Mouse (Mus musculus): Measurements from ENCODE around the gene Snph. TPM values are rescaled to one million over a fixed set of nuclear protein-coding genes. Genes with fewer than 3 reads are reported as not detected.

Snph gene
- polyA plus RNA-seq, 1 experiment, result 0.31 TPM

DNA sequence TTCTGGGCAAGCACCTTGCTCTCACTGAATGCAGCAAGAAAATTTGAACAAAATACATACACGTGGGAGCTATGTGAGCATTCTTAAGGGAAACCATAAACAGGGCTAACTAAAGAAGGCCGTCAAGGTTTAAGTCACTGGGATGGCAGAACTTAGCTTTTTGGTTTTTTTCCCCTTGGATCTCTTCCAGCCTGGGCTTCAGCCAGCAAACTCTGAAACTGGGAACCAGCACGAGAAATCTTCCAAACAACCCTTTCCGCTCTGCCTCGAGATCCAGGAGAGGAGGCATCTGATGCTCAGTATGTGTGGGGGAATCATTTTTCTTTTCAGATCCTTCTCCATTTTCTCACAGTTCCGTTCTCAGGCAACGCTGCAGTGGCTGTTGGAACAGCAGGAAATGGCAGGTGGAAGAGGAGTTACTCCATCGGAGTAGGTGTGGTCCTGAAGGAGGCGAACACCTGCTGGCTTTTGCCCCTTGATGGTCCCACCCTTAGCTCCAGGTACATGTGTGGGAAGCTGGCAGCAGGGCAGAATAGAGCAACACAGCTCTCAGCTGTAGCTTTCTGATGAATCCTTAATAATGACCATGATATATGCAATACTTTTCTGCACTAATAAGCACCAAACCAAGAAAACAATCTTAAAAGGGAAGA, 3.1 kb upstream of the Snph start:
- TF ChIP-seq CTCF (conservative IDR thresholded peaks at IDR 0.05; ENCODE audit: insufficient read depth, insufficient read length, low read depth, low read length), result no peak
- no peak for TF ChIP-seq POLR2A (IDR thresholded peaks at IDR 0.05; ENCODE audit: low read depth, low read length)
- Histone ChIP-seq H3K4me3 (ENCODE audit: insufficient read depth, low read depth, low read length) (no peak overlapping the region), H3K36me3 (ENCODE audit: control insufficient read depth, insufficient read depth, low read length) (no peaks in the 10 kb centered on the region), H3K4me1 (ENCODE audit: control insufficient read depth, insufficient read depth, low read length) (no peaks in the 10 kb centered on the region), H3K27ac (ENCODE audit: insufficient read depth, low read depth, low read length) (no peak overlapping the region), H3K27me3 (replicated peaks; ENCODE audit: control insufficient read depth, insufficient read depth, low read length) (peaks cover 2% of the 10 kb centered on the region; the same call in 1 of the 2 replicates)
- 56% methylated on average over 9 of the region's 9 CpGs for WGBS
- DNase-seq, result no peak

DNA sequence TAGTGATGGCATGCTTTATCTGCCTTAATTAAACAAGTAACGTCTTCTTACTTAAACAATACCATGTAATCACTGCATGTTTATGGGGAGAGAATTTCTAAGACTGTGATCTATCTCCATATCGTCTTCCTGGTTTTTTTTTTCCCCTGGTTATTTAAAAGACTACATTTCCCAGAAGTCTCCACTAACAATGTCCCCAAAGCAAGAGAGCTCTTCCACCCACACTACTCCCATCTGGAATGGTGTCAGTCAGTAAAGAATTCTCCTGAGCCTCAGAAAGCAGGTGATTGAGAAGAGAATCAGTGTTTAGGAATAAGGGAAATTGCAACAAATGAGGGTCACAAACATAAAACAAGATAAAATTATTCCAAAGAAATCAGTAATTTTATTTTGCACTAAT, 2.5 kb upstream of the Snph start:
- 30% methylated on average over 2 of the region's 2 CpGs for WGBS

DNA sequence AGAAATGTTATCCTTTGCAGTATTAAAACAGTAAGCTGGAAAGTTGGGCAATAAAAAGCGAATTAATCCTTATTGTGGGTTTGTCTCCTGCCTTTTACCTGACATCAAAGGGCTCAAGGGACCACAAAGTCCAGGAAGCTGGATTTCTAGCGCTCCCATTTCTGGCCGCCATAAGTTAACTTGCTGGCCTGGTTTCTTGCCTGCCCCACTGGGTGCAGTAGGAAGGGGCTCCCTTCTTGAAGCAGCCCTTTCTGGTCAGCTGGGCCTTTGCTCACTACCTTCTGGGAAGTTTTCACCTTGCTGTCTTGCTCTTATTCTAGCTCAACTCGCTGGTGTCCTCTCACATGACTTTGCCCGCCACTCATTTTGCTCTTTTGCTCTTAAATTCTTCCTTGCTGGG, 589 bp upstream of the Snph start:
- Histone ChIP-seq H3K4me1 (ENCODE audit: control insufficient read depth, insufficient read depth, low read length) (no peaks in the 10 kb centered on the region), H3K36me3 (ENCODE audit: control insufficient read depth, insufficient read depth, low read length) (no peaks in the 10 kb centered on the region), H3K27ac (ENCODE audit: insufficient read depth, low read depth, low read length) (no peak overlapping the region), H3K27me3 (replicated peaks; ENCODE audit: control insufficient read depth, insufficient read depth, low read length) (peaks cover 2% of the 10 kb centered on the region; the same call in 1 of the 2 replicates), H3K4me3 (ENCODE audit: insufficient read depth, low read depth, low read length) (no peak overlapping the region)
- no peak for DNase-seq
- TF ChIP-seq POLR2A (IDR thresholded peaks at IDR 0.05; ENCODE audit: low read depth, low read length) (no peak), CTCF (conservative IDR thresholded peaks at IDR 0.05; ENCODE audit: insufficient read depth, insufficient read length, low read depth, low read length) (no peak)
- WGBS, result 76% methylated on average over 5 of the region's 5 CpGs

More for the DNA sequence above, 2.5 kb upstream of the Snph start:
- Histone ChIP-seq H3K27ac (ENCODE audit: insufficient read depth, low read depth, low read length) (no peak overlapping the region), H3K4me1 (ENCODE audit: control insufficient read depth, insufficient read depth, low read length) (no peaks in the 10 kb centered on the region), H3K27me3 (replicated peaks; ENCODE audit: control insufficient read depth, insufficient read depth, low read length) (peaks cover 2% of the 10 kb centered on the region; the same call in 1 of the 2 replicates), H3K4me3 (ENCODE audit: insufficient read depth, low read depth, low read length) (no peak overlapping the region), H3K36me3 (ENCODE audit: control insufficient read depth, insufficient read depth, low read length) (no peaks in the 10 kb centered on the region)
- DNase-seq, result no peak
- TF ChIP-seq POLR2A (IDR thresholded peaks at IDR 0.05; ENCODE audit: low read depth, low read length) (no peak), CTCF (conservative IDR thresholded peaks at IDR 0.05; ENCODE audit: insufficient read depth, insufficient read length, low read depth, low read length) (no peak)

DNA sequence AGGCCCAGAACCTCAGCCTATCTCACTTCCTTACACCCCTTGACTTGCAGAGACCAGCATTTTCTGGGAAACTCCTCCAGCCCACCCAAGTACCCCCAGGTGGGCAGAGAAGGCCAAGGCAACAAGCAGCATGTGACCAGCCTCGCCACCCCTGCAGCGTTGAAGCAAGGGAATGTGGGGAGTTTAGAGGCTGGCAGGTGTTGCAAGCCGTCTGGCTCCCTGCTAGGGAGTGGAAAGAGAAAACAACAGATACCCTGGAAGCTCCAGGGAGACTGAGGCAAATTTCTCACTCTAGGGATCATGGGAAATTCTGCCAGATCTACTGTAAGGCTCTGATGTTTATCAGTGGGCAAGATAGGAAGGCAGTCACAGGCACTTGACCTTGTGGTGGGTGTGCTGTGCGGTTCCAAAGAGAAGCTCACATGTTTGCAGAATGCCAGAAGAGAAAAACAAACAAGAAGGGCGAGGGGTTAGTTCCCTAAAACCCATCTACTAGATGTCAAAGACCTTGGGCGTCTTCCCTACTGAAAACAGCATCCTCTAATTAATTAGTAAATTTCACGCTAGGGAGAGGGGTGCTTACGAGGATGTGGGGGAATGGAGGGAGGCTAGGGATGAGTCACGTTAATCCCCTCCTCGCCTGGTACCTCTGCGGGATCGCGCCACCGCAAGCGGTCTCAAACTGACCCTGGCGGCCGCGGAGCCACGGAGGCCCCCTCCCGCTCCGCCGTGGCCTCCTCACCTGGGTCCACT, 811 bp downstream of the Snph start:
- Histone ChIP-seq H3K4me3 (ENCODE audit: insufficient read depth, low read depth, low read length) (peak overlapping the region; percentile 49; the same call in 1 of the 2 replicates), H3K27ac (ENCODE audit: insufficient read depth, low read depth, low read length) (no peak overlapping the region), H3K4me1 (ENCODE audit: control insufficient read depth, insufficient read depth, low read length) (no peaks in the 10 kb centered on the region), H3K36me3 (ENCODE audit: control insufficient read depth, insufficient read depth, low read length) (no peaks in the 10 kb centered on the region), H3K27me3 (replicated peaks; ENCODE audit: control insufficient read depth, insufficient read depth, low read length) (peaks cover 2% of the 10 kb centered on the region; the same call in 1 of the 2 replicates)
- 12% methylated on average over 22 of the region's 22 CpGs for WGBS
- TF ChIP-seq POLR2A (IDR thresholded peaks at IDR 0.05; ENCODE audit: low read depth, low read length) (no peak), CTCF (conservative IDR thresholded peaks at IDR 0.05; ENCODE audit: insufficient read depth, insufficient read length, low read depth, low read length) (no peak)
- DNase-seq, result no peak

DNA sequence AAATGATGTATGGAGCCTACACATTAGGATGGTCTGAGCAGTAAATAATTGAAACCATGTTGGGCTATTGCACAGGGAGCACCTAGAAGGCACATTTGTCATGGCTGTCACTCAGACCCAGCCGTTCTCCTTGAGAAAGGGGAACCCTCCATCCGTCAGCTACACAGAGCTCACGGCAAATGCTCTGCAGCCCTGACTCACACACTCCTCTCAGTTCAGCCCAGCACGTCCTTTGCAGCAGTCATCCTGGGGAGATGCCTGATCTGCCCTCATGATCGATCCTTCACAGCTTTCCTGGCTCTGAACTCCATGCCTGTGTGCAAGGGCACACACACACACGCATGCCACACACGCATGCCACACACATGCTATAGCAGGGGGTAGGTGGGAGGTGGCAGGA, 3.1 kb downstream of the Snph start:
- Histone ChIP-seq H3K27ac (ENCODE audit: insufficient read depth, low read depth, low read length) (no peak overlapping the region), H3K36me3 (ENCODE audit: control insufficient read depth, insufficient read depth, low read length) (no peaks in the 10 kb centered on the region), H3K27me3 (replicated peaks; ENCODE audit: control insufficient read depth, insufficient read depth, low read length) (peaks cover 2% of the 10 kb centered on the region; the same call in 1 of the 2 replicates), H3K4me3 (ENCODE audit: insufficient read depth, low read depth, low read length) (no peak overlapping the region), H3K4me1 (ENCODE audit: control insufficient read depth, insufficient read depth, low read length) (no peaks in the 10 kb centered on the region)
- TF ChIP-seq POLR2A (IDR thresholded peaks at IDR 0.05; ENCODE audit: low read depth, low read length), result no peak
- no peak for TF ChIP-seq CTCF (conservative IDR thresholded peaks at IDR 0.05; ENCODE audit: insufficient read depth, insufficient read length, low read depth, low read length)
- 78% methylated on average over 7 of the region's 7 CpGs for WGBS
- no peak for DNase-seq

DNA sequence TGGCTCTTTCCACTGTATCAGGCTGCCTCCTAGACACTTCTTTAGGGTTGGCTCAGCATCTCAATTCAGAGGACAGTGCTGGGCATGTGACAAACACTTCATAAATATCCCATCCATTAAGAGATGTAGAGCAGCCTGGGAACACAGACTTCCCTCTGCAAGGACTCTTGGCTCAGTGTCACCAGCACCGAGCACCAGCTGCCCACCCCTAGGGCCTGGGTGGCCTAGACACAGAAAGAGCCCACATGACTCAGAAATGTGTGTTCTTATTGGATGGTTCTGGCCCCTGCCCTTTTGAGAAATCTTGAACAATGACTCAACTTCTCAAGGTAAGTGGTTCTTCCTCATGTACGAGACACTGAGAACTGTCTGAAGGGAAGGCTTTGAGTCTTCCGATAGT, 4.4 kb downstream of the Snph start:
- H3K36me3 ChIP-seq (ENCODE audit: control insufficient read depth, insufficient read depth, low read length), result no peaks in the 10 kb centered on the region
- H3K27ac ChIP-seq (ENCODE audit: insufficient read depth, low read depth, low read length), result no peak overlapping the region
- WGBS, result 77% methylated on average over 3 of the region's 3 CpGs
- DNase-seq, result no peak
- H3K4me1 ChIP-seq (ENCODE audit: control insufficient read depth, insufficient read depth, low read length), result no peaks in the 10 kb centered on the region
- peaks cover 2% of the 10 kb centered on the region; the same call in 1 of the 2 replicates for H3K27me3 ChIP-seq (replicated peaks; ENCODE audit: control insufficient read depth, insufficient read depth, low read length)
- H3K4me3 ChIP-seq (ENCODE audit: insufficient read depth, low read depth, low read length), result no peak overlapping the region
- no peak for TF ChIP-seq CTCF (conservative IDR thresholded peaks at IDR 0.05; ENCODE audit: insufficient read depth, insufficient read length, low read depth, low read length)
- no peak for TF ChIP-seq POLR2A (IDR thresholded peaks at IDR 0.05; ENCODE audit: low read depth, low read length)

DNA sequence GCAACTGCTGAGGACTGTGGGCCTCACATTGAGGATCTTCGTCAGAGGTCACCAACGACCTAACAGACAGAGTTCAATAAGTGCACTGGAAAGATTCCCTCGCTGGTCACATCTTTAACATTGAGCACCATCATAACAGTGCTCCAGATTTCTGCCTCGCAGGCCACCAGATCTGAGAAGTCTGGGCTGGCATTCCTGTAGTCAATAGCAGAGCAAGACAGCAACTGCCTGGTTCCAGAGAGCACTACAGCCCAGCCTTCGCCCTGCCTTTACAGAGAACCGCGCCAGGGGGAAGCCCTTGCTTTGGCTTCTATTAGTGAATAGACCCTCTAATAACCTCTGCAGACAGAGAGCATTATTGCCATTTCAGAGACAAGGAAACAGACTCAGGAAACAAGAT, 6.1 kb downstream of the Snph start:
- WGBS, result 87% methylated on average over 7 of the region's 7 CpGs

More for the DNA sequence above, 6.1 kb downstream of the Snph start:
- no peak overlapping the region for H3K4me3 ChIP-seq (ENCODE audit: insufficient read depth, low read depth, low read length)
- H3K27me3 ChIP-seq (replicated peaks; ENCODE audit: control insufficient read depth, insufficient read depth, low read length), result no peaks in the 10 kb centered on the region; the same call in 1 of the 2 replicates
- TF ChIP-seq CTCF (conservative IDR thresholded peaks at IDR 0.05; ENCODE audit: insufficient read depth, insufficient read length, low read depth, low read length) (no peak), POLR2A (IDR thresholded peaks at IDR 0.05; ENCODE audit: low read depth, low read length) (no peak)
- DNase-seq, result no peak
- no peaks in the 10 kb centered on the region for H3K4me1 ChIP-seq (ENCODE audit: control insufficient read depth, insufficient read depth, low read length)
- H3K36me3 ChIP-seq (ENCODE audit: control insufficient read depth, insufficient read depth, low read length), result no peaks in the 10 kb centered on the region
- no peak overlapping the region for H3K27ac ChIP-seq (ENCODE audit: insufficient read depth, low read depth, low read length)

Data from kidney, adult 2 months (tissue).